Mouse (Mus musculus) left cerebral cortex, postnatal 36 days (tissue): Measurements from ENCODE around the gene Gm13420. TPM values are rescaled to one million over a fixed set of nuclear protein-coding genes. Genes with fewer than 3 reads are reported as not detected.
A peak's percentile ranks its signal among the peaks of the same experiment; 100 is the strongest.
"Not testable (repeated sequence)": the region's sequence is repeated elsewhere in the genome, so short reads cannot be mapped to it uniquely, and the experiment has no call there.

ENCODE experiments used
- DNase-seq, 2 experiments: peaks; one replicate each; pipeline ENCODE4 v3.0.0; 2021 to 2022; ENCODE audit warnings: low spot score in 2 of 2, mixed read lengths in 1 of 2
- intact Hi-C: fragments of 180-260 bp; cut with DNase I; formaldehyde crosslinking; loops from one replicate; pipeline ENCODE4 v1.15.1; 2025
- total RNA-seq, 2 experiments: library from RNA; stranded (reverse); gene quantifications; 2 replicates each; pipeline ENCODE4 v1.2.3; 2021

Gene Gm13420
- total RNA-seq, 2 experiments from 2014 or later: 1.9 to 2.3 TPM

DNA sequence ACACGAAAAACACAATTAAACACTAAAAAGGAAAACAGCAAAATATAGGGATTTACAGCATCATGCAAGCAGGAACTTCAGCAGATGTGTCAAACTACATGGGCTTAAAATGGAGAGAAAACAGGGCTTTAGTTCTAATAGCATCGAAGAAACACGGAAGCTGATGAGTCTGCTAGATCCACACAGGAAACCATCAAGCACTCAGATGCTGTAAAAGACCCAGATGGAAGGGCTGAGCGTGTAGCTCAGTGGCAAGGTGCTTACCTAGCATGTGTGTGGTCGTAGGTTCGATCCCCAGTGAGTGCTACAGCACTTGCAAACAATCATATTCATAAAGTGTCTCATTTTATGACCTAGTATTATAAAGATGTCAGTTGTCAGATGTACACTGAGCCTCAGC is 10.3 kb downstream of the Gm13420 start:
- no peak for DNase-seq
- intact Hi-C loops: no loop called here

DNA sequence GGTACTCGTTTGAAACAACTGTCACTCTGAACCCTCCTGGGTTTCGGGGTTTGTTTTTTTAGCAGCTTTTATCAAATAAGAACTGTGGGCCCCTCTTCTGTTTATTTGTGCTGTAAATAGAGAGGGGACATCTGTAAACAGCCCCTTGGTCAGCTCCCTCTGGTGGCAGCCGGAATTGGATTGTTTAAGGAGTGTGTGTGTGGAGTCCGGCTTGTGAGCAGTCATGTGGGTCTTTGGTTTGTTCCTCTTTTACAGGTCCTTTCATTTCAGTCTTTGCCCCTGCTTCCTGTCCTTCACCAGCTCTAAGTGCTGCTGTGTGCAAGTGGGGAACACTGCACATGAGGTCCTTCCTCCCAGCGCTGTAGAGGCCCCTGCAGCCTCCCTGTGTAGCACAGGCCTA is 12.1 kb downstream of the Gm13420 start:
- no peak for DNase-seq
- intact Hi-C loops: no loop called here

DNA sequence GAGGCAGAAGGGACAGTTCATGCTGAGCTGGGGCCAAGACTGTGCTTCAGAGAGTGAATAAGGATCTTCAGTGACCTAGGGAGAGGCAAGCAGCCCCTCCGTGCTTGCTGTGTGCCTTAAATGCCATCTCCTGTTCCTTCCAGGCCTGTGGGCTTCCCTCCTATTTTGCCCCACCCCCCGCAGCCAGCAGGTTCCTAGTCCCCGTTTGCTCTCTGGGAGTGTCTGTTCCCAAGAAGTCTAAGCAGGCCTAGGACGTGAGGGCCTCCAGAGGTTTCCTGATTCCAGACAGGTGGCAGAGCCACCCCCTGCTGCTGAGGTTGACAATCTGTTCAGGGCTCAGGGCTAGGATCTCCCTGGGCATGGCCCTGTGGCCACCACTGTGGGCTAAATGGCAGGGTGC is 12.7 kb downstream of the Gm13420 start:
- DNase-seq: no peak
- intact Hi-C loops: no loop called here

DNA sequence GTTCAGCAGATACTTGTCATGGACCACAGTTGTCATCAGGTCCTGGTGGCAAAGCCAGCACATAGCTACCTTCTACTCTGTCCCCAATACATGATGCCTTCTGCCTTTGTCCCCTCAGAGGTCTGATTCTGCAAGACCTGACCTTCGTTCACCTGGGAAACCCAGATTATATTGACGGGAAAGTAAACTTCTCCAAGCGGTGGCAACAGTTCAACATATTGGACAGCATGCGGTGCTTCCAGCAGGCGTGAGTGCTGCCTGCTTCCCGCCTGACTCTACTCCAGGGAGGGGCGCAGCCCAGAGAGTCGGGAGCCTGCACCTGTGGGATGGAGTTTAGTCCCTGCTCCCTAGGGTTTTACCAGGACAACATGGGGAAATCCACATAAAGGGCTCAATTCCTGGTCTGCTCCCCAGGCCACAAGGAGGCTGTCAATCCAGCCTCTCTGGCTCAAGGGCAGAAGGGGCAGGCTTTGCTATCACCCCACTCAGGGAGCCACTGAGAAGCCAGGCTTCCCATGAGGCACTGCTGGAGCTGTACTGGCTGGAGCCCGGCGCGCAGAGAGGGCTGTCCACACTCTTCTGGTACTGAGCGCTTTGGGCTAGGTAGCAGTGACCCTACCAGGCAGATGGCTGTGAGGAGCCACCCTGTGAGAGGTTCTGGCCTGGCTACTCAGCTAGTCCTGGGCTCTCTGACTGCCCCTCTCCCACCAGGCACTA is 14.1 kb downstream of the Gm13420 start:
- intact Hi-C loops: no loop called here
- no peak for DNase-seq

DNA sequence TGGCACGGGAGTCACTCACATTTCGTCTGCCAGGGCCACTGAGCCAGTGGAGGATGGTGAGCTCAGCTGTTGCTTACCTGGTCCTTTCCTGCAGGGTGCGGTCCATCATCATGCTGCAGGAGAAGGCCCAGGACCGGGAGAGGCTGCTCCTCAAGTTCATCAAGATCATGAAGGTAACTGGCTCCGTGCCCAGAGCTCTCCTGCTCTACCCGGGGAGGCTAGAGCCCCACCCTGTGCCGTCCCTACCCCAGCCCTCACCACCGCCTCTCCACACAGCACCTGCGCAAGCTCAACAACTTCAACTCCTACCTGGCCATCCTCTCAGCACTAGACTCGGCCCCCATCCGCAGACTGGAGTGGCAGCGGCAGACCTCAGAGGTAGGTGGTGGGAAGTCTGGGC is 15.8 kb downstream of the Gm13420 start:
- DNase-seq: no peak
- intact Hi-C loops: no loop called here

DNA sequence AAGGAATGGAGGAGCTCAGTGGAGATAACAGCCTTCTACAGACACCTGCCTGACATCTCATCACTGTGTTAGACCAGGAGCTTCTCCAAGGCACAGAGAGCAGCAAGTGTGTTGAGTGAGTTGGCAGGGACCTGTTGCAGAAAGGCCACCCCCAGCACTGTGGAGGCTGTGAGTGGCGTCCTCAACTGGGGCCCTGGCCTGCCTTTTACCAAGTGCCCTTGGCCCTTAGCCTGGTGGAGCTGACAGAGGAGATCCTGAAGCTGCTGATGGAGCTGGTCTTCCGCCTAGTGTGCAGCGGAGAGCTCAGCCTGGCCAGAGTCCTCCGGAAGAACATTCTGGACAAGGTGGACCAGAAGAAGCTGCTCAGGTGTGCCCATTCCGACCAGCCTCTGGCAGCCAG is 18.1 kb downstream of the Gm13420 start:
- DNase-seq: no peak
- intact Hi-C loops: no loop called here

DNA sequence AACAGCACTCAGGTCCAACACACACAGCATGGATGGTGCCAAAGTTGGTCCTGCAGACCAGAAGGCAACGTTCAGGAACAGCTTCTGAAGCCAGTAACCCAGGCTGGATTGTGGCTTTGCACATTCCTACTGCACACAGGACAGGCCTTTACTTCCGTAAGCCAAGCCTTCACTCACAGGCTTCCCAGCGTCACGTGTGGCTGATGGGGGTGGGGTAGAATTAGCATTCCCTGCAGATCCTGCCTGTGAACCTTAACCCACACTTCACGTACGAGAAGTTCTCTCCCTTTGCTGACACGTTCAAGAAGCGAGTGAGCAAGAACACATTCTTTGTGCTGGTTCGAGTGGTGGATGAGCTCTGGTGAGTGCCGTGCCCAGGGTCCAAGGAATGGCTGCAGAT is 18.9 kb downstream of the Gm13420 start:
- DNase-seq: no peak
- intact Hi-C loops: no loop called here

DNA sequence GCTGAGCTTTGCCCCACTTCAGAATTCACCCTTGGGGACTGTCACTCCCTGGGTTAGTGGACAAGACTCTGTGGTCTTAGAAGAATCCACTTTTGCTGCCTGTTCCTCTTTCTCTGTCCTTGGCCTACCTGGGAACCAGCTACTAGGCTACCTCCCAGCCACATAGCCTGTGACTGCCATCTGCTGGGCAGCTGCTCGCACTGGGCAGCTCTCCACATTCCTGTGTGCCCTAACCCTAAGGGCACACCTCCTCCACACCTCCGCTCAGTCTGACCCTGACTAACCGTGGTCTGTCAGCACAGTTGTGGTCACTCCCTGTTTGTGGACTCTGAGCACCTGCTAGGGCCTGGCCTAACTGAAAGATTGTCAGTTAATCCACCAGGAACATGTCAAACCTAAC is 19.9 kb downstream of the Gm13420 start:
- intact Hi-C loops: no loop called here
- DNase-seq: no peak

DNA sequence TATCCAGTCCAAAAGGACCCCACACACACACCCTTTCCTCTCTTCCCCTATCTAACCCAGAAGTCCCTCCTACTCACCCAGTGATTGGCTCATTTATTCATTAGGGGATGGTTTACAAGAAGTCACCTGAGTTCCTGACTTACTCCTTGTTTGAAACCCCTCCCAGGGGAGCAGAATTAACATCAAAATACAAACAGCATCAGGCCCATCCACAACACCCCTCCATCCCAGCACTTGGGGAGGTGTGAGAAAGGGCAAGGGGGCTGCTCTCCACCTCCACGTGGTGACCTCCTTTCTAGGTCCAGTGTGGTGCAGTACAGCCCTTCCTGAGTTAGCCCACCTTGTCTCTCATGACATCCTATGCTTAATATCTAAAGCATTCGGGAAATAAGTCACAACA is 22.0 kb downstream of the Gm13420 start:
- no peak for DNase-seq
- intact Hi-C loops: no loop called here

DNA sequence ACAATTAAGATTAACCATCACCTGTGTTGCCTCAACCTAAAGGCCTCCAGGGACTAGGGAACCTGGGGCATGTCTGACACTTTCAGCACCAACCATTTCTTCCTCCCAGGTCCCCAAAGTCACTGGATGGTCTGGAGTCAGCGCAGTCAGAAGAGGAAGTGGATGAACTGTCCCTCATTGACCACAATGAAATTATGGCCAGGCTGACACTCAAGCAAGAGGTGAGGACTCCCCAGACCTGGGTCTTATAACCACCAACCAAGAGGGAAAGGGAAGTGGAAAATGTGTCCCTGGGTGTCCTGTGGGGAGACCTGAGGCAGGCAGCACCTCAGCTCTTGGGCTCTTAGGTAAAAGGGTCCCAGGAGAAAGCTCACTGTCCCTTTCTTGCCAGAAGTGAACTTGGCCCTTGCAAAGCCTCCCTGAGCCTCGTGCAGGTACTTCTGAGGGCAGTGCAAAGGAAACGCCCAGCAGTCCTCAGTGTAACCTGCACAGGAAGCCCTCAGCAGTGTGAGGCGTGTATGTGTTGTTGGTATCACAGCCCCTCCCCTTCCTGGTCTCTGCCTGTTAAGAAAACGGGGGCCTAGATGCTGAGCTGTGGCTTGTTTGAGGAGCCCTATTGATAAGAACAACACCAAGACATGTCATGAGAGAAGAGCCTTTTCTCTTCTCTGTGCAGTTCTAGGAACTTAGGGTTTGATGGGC is 26.7 kb downstream of the Gm13420 start:
- intact Hi-C loops: no loop called here
- no peak for DNase-seq

DNA sequence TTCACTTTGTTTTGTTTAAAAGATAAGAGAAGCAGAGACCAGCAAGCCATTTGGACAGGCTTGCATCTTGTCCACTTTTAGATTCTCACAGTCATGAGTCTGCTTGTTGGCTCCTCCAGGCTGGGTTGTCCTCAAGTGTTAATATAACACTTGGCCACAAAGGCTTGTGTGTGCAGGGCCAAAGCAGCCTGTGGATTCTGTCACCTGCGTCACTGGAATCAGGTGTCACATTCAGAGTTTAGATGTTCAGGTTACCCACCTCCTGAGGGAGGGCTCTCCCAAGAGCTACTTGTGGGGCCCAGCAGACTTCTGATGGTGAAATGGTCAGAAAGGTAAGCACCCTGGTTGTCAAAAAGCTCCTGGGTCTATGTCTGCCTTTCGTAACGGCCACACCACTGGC is 28.4 kb downstream of the Gm13420 start:
- intact Hi-C loops: no loop called here
- DNase-seq: no peak

DNA sequence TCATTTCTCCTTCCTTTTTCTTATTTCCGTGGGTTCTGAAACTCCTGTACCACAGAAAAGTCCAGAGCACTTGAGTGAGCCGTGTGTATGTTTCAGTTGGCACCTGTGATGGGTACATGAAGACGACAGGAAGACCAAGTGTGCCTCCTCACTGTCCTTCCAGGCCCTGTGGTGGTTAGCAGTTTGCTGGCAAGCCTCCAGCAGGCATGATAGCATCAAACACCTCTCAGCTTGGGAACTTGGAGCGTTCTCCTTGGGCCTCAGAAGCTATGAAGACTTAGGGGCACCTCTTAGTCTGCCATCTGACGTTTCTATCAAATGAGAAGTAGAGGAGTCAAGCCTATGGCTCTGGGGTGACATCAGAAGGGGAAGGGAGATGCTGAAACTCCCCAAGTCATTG is 32.9 kb downstream of the Gm13420 start:
- DNase-seq: no peak
- intact Hi-C loops: no loop called here

DNA sequence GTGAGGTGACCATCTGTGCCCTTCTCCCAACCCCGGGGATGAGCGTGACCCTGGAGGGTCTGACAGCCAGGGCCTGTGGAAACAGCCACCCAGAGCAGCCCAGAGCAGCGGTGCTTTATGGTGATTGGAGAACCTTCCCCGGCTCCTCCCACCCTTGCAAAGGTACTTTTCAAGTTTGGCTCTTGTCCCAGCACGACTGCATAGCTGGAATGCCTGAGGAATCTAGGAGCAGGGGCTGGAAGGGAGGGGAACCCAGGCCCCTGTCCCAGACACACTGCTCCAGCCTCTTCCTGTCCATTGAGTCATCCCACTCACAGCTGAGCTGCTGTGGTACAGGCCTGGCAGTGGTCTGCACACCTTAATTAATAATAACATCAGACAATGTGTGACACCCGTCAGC is 34.8 kb downstream of the Gm13420 start:
- DNase-seq: peak in 1 of 2 experiments; percentile 41
- intact Hi-C loops: no loop called here

DNA sequence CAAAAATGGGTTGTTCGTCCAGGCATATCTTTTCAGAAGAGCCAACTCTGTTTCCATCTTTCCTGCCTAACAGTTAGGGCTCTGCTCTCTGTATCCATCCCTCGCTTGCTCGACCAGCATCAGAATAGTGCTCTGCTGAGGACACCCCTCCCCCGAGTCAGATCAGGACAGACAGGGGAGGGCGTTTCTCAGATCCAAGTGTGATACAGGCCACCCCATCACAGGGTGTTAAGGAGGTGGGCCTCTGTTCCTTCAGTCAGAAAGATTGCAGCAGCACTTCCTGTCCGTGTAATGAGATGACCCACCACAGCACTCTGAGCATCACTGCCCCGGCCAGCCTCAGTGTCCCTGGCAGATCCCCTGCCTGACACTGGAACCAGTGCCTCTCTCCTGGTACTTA is 35.3 kb downstream of the Gm13420 start:
- intact Hi-C loops: no loop called here
- no peak for DNase-seq

DNA sequence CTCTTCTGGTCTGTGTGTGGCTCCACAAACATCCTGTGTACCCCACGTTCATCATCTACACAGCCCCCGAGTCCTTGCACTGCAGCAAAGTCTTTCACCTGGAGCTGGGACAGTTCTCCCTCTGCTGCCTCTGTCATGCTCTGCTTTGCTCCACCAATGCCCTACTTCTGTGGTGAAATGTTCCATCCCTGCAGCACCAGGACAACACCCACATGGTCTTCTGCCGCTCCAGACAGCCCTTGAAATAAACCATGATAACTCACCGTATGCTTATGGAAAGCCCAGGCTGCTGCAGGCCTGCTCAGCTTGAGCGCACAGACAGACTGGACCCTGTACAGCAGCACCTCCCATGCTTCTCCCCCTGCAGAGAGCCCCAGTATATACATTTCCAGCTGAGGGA is 37.4 kb downstream of the Gm13420 start:
- intact Hi-C loops: no loop called here
- DNase-seq: peak; percentile 57 to 59

DNA sequence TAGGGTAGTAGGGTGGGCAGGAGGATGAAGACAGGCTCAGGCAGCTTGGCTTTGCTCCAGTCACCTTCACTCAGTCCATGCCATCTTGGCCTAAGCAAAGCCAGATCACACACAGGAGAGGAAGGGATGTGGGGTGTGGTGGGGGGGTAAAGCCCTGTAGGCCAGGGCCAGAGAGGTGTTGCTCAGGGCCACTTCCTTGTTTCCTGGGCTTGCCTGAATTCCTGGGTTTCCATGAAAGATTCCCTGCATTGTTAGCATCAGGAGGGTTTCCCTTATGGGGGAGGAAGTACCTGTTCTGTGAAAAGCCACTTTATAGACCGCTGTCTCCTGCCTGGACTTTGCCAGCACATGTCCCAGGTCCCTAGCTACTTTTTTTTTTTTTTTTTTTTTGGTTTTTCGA is 38.0 kb downstream of the Gm13420 start:
- no peak for DNase-seq
- intact Hi-C loops: no loop called here

DNA sequence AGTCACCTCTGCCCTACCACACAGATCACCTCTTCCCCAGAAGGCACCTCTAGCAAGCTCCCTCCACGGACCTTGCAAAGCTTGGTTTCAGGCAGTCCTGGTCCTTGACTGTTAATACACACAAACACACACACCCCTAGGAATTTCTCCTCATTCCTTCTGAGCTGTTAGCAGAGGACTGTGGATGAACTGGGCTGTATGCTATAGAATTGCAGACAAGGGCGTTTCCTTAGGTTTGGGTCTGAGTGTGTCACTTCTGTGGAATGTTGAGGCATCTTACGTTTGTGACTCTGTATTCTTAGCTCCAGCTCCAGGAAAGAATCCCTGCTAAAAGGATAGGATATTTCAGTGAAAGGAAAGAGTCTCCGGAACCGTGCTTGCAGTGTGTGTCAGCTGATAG is 39.6 kb downstream of the Gm13420 start:
- intact Hi-C loops: no loop called here

DNA sequence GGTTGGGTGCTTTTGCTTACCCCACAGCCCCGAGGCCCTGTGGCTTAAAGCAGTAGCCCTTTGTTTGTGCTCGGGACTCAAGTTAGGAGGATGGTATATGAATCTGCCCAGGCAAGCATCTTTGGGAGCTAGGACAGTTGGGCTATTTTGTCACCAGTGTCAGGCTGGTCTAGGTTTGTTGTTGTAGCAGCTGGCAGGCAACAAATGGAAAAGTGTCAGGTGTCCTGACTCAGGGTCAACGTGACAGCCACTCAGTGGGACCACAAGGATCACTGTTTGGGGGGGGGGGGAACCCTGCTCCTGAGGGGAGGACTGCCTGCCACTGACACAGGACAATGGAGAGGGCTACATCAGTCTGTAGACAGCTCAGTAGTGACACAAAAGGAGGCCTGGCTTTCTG is 40.4 kb downstream of the Gm13420 start:
- DNase-seq: no peak
- intact Hi-C loops: no loop called here

More for the DNA sequence above, 39.6 kb downstream of the Gm13420 start:
- DNase-seq: no peak

DNA sequence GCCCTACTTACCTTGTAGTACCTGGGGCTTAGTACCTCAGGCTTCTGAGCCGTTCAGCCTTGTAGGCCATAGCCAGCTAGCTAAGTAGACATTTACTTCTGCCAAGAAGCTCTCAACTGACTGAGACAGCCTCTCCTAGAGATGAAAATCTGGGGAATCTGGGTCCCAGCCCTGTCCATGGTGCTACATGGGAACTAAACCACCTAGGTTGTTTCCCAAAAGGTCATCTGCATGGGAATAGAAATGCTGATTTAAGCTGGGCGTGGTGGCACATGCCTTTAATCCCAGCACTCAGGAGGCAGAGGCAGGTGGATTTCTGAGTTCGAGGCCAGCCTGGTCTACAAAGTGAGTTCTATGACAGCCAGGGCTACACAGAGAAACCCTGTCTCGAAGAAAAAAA is 43.3 kb downstream of the Gm13420 start:
- intact Hi-C loops: not testable (repeated sequence)

DNA sequence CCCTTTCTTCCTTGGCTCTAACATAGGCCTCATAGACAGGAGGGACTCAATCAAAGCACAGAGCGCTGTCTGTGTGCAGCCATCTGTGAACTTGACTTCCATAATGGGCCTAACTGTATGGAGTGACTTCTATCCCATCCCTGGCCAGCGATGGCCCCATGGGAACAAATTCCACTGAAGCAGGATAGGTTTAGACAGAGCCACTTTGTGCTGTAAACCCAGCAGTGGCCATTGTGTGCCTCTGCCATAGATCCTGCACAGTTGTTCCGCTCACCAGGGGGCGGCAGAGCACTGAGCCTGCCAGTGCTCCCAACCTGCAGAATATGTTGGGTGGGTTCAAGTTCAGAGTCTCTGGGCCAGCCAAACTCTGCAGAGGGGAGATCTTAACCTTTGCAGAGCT is 43.8 kb downstream of the Gm13420 start:
- no peak for DNase-seq
- intact Hi-C loops: no loop called here

More for the DNA sequence above, 43.3 kb downstream of the Gm13420 start:
- not testable (repeated sequence) for DNase-seq
